Mouse (Mus musculus): ENCODE data around the gene Crlf1. TPM values are rescaled to one million over a fixed set of nuclear protein-coding genes. Genes with fewer than 3 reads are reported as not detected.
A peak's percentile ranks its signal among the peaks of the same experiment; 100 is the strongest.
"Not testable (repeated sequence)": the region's sequence is repeated elsewhere in the genome, so short reads cannot be mapped to it uniquely, and the experiment has no call there.

Gene Crlf1
- polyA plus RNA-seq, 1 experiment from 2014 or later, result 3.2 TPM

DNA sequence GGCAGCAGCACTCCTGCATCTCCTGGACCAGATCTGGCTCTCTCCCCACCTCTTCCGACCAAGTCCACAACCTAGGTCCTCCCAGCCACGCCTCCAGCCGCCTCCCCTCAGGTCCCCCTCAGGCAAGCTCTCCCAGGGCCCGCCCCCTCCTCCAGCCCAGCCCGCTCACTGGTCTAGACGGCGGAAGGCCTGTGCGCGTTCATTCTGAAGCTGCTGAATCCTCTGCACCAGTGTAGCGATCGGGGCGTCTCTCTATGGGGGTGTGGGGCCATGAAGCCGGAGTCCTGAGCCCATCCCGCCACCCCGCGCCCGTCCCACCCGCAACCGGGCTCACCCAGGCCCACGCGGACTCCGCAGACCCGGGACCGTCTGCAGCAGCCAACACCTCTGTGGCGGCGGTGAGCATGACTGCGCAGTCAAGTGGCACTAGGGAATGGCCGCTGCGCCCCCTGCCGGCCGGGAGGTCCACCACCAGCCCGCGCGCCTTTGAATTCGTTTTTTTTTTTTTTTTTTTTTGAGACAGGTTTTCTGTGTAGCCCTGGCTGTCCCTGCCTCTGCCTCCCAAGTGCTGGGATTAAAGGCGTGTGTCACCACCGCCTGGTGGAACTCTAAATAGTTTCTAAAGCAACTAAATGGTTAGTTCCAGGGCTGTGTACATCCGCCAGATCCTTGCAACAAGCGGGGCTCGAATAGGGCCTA, 13.5 kb downstream of the Crlf1 start, which contains the start of gene Rex1bd:
Rex1bd (minus strand) TSS at position 425 of the 699 bp plus-strand sequence.
- peak; percentile 99 for DNase-seq (ENCODE audit: low spot score)
- peaks cover 35% of the 10 kb centered on the region for H3K36me3 ChIP-seq
- peaks cover 34% of the 10 kb centered on the region for H3K27me3 ChIP-seq (ENCODE audit: insufficient read depth, poor library complexity, severe bottlenecking)
- WGBS, result 3% methylated on average over 40 of the region's 40 CpGs
- H3K9me3 ChIP-seq, result no peaks in the 10 kb centered on the region
- peaks cover 54% of the 10 kb centered on the region for H3K4me1 ChIP-seq
- peak within 1 kb of the TSS; percentile 91 for H3K4me3 ChIP-seq
- peak within 1 kb of the TSS; percentile 98 for H3K27ac ChIP-seq

DNA sequence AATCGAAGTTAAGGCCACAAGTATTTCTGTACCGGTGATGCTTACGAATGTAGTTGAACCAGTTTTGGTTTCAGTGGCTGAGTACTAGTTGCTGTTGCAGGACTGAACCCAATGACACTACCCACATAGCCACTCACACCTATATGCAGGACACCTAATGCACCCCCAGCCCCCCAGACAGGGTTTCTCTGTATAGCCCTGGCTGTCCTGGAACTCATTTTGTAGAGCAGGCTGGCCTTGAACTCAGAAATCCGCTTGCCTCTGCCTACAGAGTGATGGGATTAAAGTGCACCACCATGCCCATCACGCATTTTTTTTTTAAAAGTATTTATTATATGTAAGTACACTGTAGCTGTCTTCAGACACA, 14.1 kb downstream of the Crlf1 start:
- peak overlapping the region; percentile 91 for H3K4me3 ChIP-seq
- peaks cover 39% of the 10 kb centered on the region for H3K36me3 ChIP-seq
- DNase-seq (ENCODE audit: low spot score), result no peak
- no peaks in the 10 kb centered on the region for H3K9me3 ChIP-seq
- no peak overlapping the region for H3K27ac ChIP-seq
- H3K4me1 ChIP-seq, result peaks cover 54% of the 10 kb centered on the region
- 59% methylated on average over 5 of the region's 5 CpGs for WGBS
- H3K27me3 ChIP-seq (ENCODE audit: insufficient read depth, poor library complexity, severe bottlenecking), result peaks cover 29% of the 10 kb centered on the region

DNA sequence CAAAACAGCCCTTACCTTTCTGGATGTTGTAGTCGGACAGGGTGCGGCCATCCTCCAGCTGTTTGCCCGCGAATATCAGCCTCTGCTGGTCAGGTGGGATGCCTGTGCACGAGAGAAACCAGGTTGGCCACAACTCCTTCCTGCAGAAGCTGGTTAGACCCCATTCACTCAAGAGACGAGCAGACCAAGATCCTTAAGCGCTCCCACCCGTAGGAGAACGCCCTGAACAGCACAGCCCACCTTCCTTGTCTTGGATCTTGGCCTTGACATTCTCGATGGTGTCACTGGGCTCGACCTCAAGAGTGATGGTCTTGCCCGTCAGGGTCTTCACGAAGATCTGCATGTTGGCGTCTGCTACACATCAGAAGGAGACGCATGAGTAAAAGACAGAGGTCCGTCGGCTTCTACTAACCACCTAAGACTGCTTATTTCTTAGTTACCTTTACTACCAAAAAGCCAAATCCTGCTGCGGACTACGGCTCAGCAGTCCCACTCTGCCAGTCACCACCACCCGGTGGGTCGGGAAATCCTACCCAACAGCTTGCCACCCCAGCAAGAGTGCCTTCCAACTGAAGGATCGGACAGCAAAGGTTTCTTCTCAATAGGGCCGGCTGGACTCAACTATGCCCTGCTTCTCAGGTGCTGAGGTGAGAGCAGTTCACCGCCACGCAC, 16.5 kb downstream of the Crlf1 start:
- H3K4me3 ChIP-seq, result peak overlapping the region; percentile 78
- no peaks in the 10 kb centered on the region for H3K9me3 ChIP-seq
- H3K4me1 ChIP-seq, result peaks cover 38% of the 10 kb centered on the region
- peak overlapping the region; percentile 92 for H3K27ac ChIP-seq
- DNase-seq (ENCODE audit: low spot score), result no peak
- peaks cover 5% of the 10 kb centered on the region; the same call in 1 of the 2 replicates for H3K27me3 ChIP-seq (ENCODE audit: insufficient read depth, poor library complexity, severe bottlenecking)
- H3K36me3 ChIP-seq, result peaks cover 53% of the 10 kb centered on the region
- WGBS, result 7% methylated on average over 25 of the region's 25 CpGs

DNA sequence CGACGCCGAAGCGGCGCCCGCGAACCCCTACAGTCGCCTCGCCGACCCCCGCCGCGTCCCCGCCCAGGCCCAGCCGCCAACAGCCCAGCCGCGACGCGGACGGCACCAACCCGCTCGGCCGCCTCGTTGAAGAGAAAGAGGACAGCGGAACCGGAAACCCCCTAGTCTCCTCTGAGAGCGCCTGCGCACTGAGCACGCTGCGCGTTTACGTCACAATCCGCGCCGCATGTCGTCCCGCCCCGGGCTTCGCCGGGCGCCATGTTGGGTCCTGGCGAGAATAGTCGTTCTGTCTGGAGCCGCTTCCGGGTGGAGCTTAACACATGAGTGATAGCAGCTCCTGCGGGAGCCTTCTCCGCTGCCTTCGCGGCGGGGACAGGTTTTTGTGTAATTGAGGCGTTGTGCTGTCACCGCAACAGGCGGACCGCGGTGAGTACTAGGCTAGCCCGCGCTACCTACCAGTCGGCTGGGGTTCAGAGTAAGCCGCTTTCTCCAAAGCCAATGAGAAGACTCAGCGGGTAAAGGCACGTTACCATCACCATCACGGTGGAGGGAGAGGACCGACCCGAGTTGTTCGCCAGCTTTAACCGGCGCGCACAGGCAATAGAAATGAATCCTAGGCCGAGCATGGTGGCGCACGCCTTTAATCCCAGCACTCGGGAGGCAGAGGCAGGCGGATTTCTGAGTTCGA, 17.4 kb downstream of the Crlf1 start, which contains the start of gene Uba52:
Uba52 (minus strand) TSS at position 574 of the 688 bp plus-strand sequence.
- peak within 1 kb of the TSS; percentile 92 for H3K27ac ChIP-seq
- H3K4me3 ChIP-seq, result peak within 1 kb of the TSS; percentile 78
- WGBS, result 1% methylated on average over 73 of the region's 74 CpGs
- H3K27me3 ChIP-seq (ENCODE audit: insufficient read depth, poor library complexity, severe bottlenecking), result no peaks in the 10 kb centered on the region
- H3K4me1 ChIP-seq, result peaks cover 28% of the 10 kb centered on the region
- no peaks in the 10 kb centered on the region for H3K9me3 ChIP-seq
- H3K36me3 ChIP-seq, result peaks cover 56% of the 10 kb centered on the region
- DNase-seq (ENCODE audit: low spot score), result peak; percentile 98

DNA sequence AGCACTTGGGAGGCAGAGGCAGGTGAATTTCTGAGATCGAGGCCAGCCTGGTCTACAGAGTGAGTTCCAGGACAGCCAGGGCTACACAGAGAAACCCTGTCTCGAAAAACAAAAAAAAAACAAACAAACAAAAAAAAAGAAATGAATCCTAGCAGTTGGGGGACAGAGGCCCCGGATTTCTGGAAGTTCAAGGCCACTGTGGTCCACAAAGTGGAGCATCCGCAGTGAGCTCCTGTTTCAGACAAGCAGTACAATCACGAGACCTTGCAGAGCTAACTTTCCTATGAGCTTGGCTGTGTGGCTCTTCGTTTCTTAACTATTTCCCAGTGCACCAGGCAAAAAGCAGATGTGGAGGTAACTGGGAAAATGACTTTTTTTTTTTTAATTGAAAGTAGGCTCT, 18.2 kb downstream of the Crlf1 start:
- WGBS, result 80% methylated on average over 6 of the region's 6 CpGs
- H3K4me3 ChIP-seq, result peak overlapping the region; percentile 78
- DNase-seq (ENCODE audit: low spot score); H3K27me3 ChIP-seq (ENCODE audit: insufficient read depth, poor library complexity, severe bottlenecking); H3K9me3 ChIP-seq: not testable (repeated sequence)
- peak overlapping the region; percentile 92 for H3K27ac ChIP-seq
- H3K36me3 ChIP-seq, result peaks cover 64% of the 10 kb centered on the region
- peaks cover 20% of the 10 kb centered on the region for H3K4me1 ChIP-seq

DNA sequence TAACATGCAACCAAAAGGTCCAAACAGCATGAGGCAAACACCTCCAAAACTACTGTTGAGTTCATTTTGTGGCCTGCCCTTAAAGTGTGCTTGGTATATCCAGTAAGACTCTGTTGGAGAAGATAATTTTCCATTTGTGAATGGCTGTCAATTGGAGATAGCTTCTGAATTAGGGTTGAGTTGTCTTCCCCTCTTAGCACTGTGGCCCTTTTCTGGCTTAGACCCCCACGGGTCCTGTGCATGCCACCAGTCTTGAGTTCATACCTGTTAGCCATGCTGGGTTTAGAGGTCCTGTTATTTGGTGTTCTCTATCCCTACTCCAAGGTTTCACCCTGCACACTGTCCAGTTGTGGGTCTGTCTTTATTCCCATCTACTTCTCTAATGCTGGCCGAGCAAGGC, 18.8 kb downstream of the Crlf1 start:
- H3K36me3 ChIP-seq, result peaks cover 70% of the 10 kb centered on the region
- 0 out of 2 replicates have a peak overlapping the region, but pooled peaks have one; percentile 15 for H3K4me3 ChIP-seq
- H3K4me1 ChIP-seq, result peaks cover 18% of the 10 kb centered on the region
- H3K27ac ChIP-seq, result no peak overlapping the region
- no peaks in the 10 kb centered on the region for H3K9me3 ChIP-seq
- WGBS, result 91% methylated on average over 2 of the region's 2 CpGs
- no peak for DNase-seq (ENCODE audit: low spot score)
- H3K27me3 ChIP-seq (ENCODE audit: insufficient read depth, poor library complexity, severe bottlenecking), result no peaks in the 10 kb centered on the region

DNA sequence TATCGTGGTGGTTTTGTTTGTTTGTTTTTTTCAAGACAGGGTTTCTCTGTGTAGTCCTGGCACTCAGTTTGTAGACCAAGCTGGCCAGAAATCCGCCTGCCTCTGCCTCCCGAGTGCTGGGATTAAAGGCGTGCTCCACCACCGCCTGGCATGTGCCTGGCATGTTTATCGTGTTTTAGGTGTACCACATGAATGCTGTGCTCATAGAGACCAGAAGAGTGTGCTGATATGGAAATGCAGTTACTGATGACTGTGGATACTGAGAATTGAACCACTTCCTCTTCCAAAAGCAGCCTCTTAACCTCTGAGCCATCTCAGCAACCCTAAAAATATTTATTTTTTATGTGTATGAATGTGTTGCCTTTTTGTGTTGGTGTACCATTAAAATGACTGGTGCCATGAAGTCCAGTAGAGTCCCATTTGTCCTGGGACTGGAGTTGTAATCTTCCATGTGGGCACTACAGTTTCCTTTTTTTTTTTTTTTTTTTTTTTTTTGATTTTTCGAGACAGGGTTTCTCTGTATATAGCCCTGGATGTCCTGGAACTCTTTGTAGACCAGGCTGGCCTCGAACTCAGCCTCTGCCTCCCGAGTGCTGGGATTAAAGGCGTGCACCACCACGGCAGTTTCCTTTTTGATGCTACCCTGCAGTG, 19.4 kb downstream of the Crlf1 start:
- WGBS, result 92% methylated on average over 11 of the region's 11 CpGs
- no peaks in the 10 kb centered on the region for H3K9me3 ChIP-seq
- peaks cover 70% of the 10 kb centered on the region for H3K36me3 ChIP-seq
- H3K27me3 ChIP-seq (ENCODE audit: insufficient read depth, poor library complexity, severe bottlenecking), result no peaks in the 10 kb centered on the region
- no peak overlapping the region for H3K27ac ChIP-seq
- H3K4me3 ChIP-seq, result no peak overlapping the region
- H3K4me1 ChIP-seq, result peaks cover 16% of the 10 kb centered on the region
- no peak for DNase-seq (ENCODE audit: low spot score)

DNA sequence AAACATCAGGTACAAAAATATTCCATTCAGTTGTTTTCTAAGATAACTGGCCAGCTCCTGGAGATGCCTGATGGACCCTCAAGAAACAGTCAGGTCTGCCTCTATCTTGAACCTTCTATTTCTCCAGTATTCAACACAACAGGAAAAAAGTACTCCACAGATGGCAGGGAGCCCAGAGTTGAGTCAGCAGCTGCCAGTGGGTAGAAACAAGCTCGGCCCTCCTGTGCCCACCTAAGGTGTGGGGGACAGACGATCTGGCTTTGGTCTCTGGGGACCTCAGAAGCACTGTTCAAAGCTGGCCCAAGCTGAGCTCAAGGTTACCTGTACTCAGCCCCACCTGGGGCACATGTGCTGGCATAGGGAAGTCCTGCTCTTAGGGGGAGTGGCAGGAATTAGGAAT, 20.5 kb downstream of the Crlf1 start:
- no peak overlapping the region for H3K27ac ChIP-seq
- H3K9me3 ChIP-seq, result no peaks in the 10 kb centered on the region
- no peak for DNase-seq (ENCODE audit: low spot score)
- peaks cover 15% of the 10 kb centered on the region for H3K4me1 ChIP-seq
- WGBS, result 71% methylated on average over 2 of the region's 2 CpGs
- H3K4me3 ChIP-seq, result no peak overlapping the region; the same call in 1 of the 2 replicates
- H3K36me3 ChIP-seq, result peaks cover 71% of the 10 kb centered on the region
- H3K27me3 ChIP-seq (ENCODE audit: insufficient read depth, poor library complexity, severe bottlenecking), result no peaks in the 10 kb centered on the region

DNA sequence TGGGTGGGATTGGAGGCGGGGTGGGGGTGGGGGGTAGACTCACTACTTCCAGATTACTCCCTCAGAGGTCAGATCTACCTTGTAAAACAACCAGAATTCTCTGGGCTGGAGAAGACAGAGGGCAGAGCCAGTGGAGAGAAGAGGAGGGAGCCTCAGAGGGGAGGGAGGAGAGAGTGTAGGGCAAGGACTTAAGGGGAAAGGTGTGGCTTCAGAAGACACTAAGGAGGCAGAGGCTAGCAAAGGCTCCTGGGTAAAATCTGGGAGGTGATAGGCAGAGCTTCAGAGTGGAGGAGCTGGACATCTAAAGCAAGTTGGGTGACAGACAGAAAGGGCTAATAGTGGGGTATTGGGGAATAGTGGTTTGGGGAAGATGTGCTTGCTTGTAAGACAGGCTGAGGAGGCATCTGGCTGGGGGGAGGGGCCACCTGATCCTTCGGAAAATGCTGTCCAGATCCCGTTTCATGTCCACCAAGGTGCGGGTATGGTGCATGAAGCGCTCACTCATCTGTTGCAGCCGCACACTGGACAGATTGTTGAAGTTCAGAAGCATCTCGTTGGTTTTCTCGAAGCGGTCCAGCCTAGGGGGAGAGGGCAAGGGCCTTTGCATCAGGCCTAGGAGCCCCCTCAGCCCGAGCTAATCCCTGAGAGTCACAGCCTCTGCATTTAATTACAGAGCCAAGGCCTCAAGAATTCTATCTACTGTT, 25.1 kb downstream of the Crlf1 start:
- no peaks in the 10 kb centered on the region for H3K9me3 ChIP-seq
- H3K4me3 ChIP-seq, result no peak overlapping the region
- 76% methylated on average over 10 of the region's 10 CpGs for WGBS
- no peak for DNase-seq (ENCODE audit: low spot score)
- no peak overlapping the region for H3K27ac ChIP-seq
- H3K27me3 ChIP-seq (ENCODE audit: insufficient read depth, poor library complexity, severe bottlenecking), result no peaks in the 10 kb centered on the region
- peaks cover 9% of the 10 kb centered on the region for H3K4me1 ChIP-seq
- H3K36me3 ChIP-seq, result peaks cover 60% of the 10 kb centered on the region

DNA sequence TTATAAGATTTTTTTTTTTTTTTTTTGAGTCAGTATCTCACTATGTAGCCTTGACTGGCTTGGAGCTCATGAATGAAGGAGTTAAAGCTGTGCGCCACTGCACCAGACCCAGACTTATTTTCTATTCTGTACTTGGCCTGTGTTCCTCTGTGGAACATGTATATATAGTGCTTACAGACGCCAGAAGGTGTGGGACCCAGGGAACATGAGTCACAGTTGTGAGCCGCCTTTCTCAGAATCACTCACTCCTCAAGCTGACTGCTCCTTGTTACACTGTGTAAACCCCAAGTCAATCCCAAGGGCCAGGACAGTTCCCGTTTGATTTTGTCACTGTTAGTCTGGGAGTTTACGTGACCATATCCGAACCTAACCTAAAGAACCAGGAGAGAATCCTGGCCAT, 26.1 kb downstream of the Crlf1 start:
- no peaks in the 10 kb centered on the region for H3K27me3 ChIP-seq (ENCODE audit: insufficient read depth, poor library complexity, severe bottlenecking)
- 89% methylated on average over 6 of the region's 6 CpGs for WGBS
- no peak overlapping the region for H3K4me3 ChIP-seq
- H3K27ac ChIP-seq, result no peak overlapping the region
- no peak for DNase-seq (ENCODE audit: low spot score)
- H3K9me3 ChIP-seq, result no peaks in the 10 kb centered on the region
- H3K4me1 ChIP-seq, result peaks cover 13% of the 10 kb centered on the region
- peaks cover 51% of the 10 kb centered on the region for H3K36me3 ChIP-seq

DNA sequence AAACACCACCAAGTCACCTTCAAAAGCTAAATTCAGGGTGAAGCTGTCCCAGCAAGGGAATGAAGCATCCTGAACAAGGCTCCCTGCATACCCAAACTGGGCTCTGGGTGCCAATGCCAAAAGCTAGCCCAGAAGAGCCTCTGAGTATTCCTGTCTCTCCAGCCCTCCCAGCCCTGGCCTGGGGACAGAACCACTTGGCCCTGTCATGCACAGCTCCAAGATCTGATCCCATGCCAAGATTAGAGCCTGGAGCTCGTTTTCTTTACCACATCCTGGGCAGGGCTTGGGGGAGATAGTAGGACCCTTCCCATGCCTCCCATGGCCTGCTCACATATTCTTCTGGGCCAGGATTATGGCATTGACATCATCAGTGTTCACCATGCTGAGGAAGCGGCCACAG, 26.6 kb downstream of the Crlf1 start:
- Histone ChIP-seq H3K9me3 (no peaks in the 10 kb centered on the region), H3K36me3 (peaks cover 45% of the 10 kb centered on the region), H3K4me1 (peaks cover 13% of the 10 kb centered on the region), H3K27ac (no peak overlapping the region), H3K4me3 (no peak overlapping the region), H3K27me3 (ENCODE audit: insufficient read depth, poor library complexity, severe bottlenecking) (no peaks in the 10 kb centered on the region)
- no peak for DNase-seq (ENCODE audit: low spot score)
- 52% methylated on average over 2 of the region's 2 CpGs for WGBS

Measured in heart, embryonic 10.5 days (tissue).